Mouse (Mus musculus): ENCODE measurements around the gene Rock2. TPM values are rescaled to one million over a fixed set of nuclear protein-coding genes. Genes with fewer than 3 reads are reported as not detected.

The Rock2 gene
- polyA plus RNA-seq, 1 experiment = 24.1 TPM

DNA sequence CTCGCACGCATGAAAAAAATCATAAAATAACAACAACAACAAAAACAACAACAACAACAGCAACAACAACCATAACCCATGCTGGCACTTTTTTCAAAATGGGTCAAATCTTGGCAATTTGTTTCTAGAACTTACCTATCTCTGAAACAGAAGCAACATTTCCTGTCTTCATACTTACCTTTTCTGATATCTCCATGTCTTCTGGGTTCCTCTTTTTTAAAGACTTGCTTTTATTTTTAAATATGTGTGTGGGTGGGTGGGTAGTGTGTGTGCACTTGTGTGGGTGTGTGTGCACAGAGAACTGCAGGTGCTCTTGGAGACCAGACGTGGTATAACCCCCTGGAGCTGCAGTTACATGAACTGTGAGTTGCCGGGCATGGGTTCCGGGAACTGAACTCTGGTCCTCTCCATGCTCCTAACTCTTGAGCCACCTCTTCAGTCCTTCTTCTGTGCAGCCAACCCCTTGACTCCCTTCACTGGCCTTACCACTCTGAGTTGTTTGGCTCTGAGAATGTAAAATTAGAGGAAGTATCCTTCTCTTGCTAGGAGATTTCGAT lies 129.9 kb downstream of the Rock2 start:
- TF ChIP-seq CTCF (IDR thresholded peaks at IDR 0.05; ENCODE audit: control insufficient read depth, insufficient read depth, low read length) = no peak
- no peak for TF ChIP-seq POLR2A (IDR thresholded peaks at IDR 0.05; ENCODE audit: borderline replicate concordance, control insufficient read depth, low read depth, low read length)
- H3K4me1 ChIP-seq (ENCODE audit: control insufficient read depth, insufficient read depth, low read length) = no peaks in the 10 kb centered on the region; the same call in 1 of the 2 replicates
- 69% methylated on average over 6 of the region's 6 CpGs for WGBS
- no peak overlapping the region for H3K4me3 ChIP-seq (replicated peaks; ENCODE audit: control insufficient read depth, low read depth, low read length)
- no peak overlapping the region for H3K27ac ChIP-seq (ENCODE audit: control insufficient read depth, insufficient read depth, low read depth, low read length, poor library complexity)

GRCm38 (mm10) chr12:17032694-17033463 lies 138.2 kb downstream of the Rock2 start:
- Histone ChIP-seq H3K4me3 (replicated peaks; ENCODE audit: control insufficient read depth, low read depth, low read length) (peak overlapping the region; percentile 53), H3K4me1 (ENCODE audit: control insufficient read depth, insufficient read depth, low read length) (no peaks in the 10 kb centered on the region), H3K27ac (ENCODE audit: control insufficient read depth, insufficient read depth, low read depth, low read length, poor library complexity) (no peak overlapping the region)
- peak; percentile 31 for TF ChIP-seq CTCF (IDR thresholded peaks at IDR 0.05; ENCODE audit: control insufficient read depth, insufficient read depth, low read length)
- no peak for TF ChIP-seq POLR2A (IDR thresholded peaks at IDR 0.05; ENCODE audit: borderline replicate concordance, control insufficient read depth, low read depth, low read length)
- WGBS = 20% methylated on average over 13 of the region's 13 CpGs

- Histone ChIP-seq H3K4me1 (ENCODE audit: control insufficient read depth, insufficient read depth, low read length) (no peaks in the 10 kb centered on the region), H3K27ac (ENCODE audit: control insufficient read depth, insufficient read depth, low read depth, low read length, poor library complexity) (no peak overlapping the region), H3K4me3 (replicated peaks; ENCODE audit: control insufficient read depth, low read depth, low read length) (no peak overlapping the region)
- no peak for TF ChIP-seq POLR2A (IDR thresholded peaks at IDR 0.05; ENCODE audit: borderline replicate concordance, control insufficient read depth, low read depth, low read length)
- no peak for TF ChIP-seq CTCF (IDR thresholded peaks at IDR 0.05; ENCODE audit: control insufficient read depth, insufficient read depth, low read length)
- 63% methylated on average over 9 of the region's 9 CpGs for WGBS
Measured at GRCm38 (mm10) chr12:17033464-17033841, 138.8 kb downstream of the Rock2 start.

- Histone ChIP-seq H3K4me1 (ENCODE audit: control insufficient read depth, insufficient read depth, low read length) (no peaks in the 10 kb centered on the region), H3K27ac (ENCODE audit: control insufficient read depth, insufficient read depth, low read depth, low read length, poor library complexity) (no peak overlapping the region), H3K4me3 (replicated peaks; ENCODE audit: control insufficient read depth, low read depth, low read length) (no peak overlapping the region)
- 78% methylated on average over 5 of the region's 5 CpGs for WGBS
- TF ChIP-seq CTCF (IDR thresholded peaks at IDR 0.05; ENCODE audit: control insufficient read depth, insufficient read depth, low read length) (no peak), POLR2A (IDR thresholded peaks at IDR 0.05; ENCODE audit: borderline replicate concordance, control insufficient read depth, low read depth, low read length) (no peak)
Measured at GRCm38 (mm10) chr12:17034671-17035070, 140.0 kb downstream of the Rock2 start.

DNA sequence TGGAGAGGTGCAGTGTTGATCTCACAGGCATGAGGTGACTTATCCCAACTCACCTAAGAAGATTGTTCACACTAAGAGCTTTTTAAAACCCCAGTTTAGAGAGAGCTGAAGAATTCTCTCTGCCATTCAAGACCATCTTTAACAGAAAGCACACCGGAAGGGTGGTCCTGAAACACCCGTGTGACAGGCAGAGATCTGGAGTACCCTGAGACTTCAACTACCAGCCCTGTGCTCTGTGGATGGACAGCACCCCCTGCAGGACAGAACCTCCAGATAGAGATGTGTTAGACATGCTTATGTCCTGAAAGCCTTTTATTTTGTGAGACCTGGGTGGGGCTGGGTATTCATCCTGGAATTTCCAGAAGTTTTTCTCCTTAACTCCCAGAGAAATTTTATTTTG lies 140.4 kb downstream of the Rock2 start:
- 61% methylated on average over 2 of the region's 2 CpGs for WGBS
- Histone ChIP-seq H3K27ac (ENCODE audit: control insufficient read depth, insufficient read depth, low read depth, low read length, poor library complexity) (no peak overlapping the region), H3K4me3 (replicated peaks; ENCODE audit: control insufficient read depth, low read depth, low read length) (no peak overlapping the region), H3K4me1 (ENCODE audit: control insufficient read depth, insufficient read depth, low read length) (no peaks in the 10 kb centered on the region)
- TF ChIP-seq POLR2A (IDR thresholded peaks at IDR 0.05; ENCODE audit: borderline replicate concordance, control insufficient read depth, low read depth, low read length) (no peak), CTCF (IDR thresholded peaks at IDR 0.05; ENCODE audit: control insufficient read depth, insufficient read depth, low read length) (peak; percentile 63)

GRCm38 (mm10) chr12:17036532-17036931 lies 141.8 kb downstream of the Rock2 start:
- 62% methylated on average over 9 of the region's 9 CpGs for WGBS
- Histone ChIP-seq H3K27ac (ENCODE audit: control insufficient read depth, insufficient read depth, low read depth, low read length, poor library complexity) (no peak overlapping the region), H3K4me1 (ENCODE audit: control insufficient read depth, insufficient read depth, low read length) (no peaks in the 10 kb centered on the region), H3K4me3 (replicated peaks; ENCODE audit: control insufficient read depth, low read depth, low read length) (no peak overlapping the region)
- TF ChIP-seq CTCF (IDR thresholded peaks at IDR 0.05; ENCODE audit: control insufficient read depth, insufficient read depth, low read length) (no peak), POLR2A (IDR thresholded peaks at IDR 0.05; ENCODE audit: borderline replicate concordance, control insufficient read depth, low read depth, low read length) (no peak)

DNA sequence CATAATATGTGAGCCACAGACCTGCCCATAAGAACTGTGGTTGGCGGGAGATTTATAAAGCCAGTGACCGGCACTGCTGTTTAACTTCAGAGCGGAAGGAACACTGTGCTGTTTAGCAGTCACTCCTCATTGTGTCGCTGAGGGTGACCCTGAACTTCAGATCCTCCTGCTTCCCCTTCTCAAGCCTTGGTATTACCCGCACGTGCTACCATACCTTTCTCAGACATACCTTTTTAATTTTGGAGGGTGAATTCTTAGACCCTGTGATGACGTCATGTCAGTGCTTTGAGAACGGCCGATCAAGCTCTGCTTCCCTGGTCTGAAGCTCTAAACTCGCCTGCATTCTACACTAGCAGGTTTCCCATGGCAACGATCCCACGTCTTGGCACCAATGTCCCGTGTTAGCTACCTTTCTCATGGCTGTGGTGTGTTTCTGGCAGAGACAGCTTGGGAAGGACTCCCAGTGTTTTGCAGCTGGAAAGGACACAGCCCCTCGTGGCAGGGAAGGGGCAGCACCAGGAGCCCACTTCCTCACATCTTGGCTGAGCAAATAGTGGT lies 142.4 kb downstream of the Rock2 start:
- TF ChIP-seq CTCF (IDR thresholded peaks at IDR 0.05; ENCODE audit: control insufficient read depth, insufficient read depth, low read length) (no peak), POLR2A (IDR thresholded peaks at IDR 0.05; ENCODE audit: borderline replicate concordance, control insufficient read depth, low read depth, low read length) (no peak)
- WGBS = 51% methylated on average over 14 of the region's 14 CpGs
- Histone ChIP-seq H3K4me3 (replicated peaks; ENCODE audit: control insufficient read depth, low read depth, low read length) (no peak overlapping the region), H3K27ac (ENCODE audit: control insufficient read depth, insufficient read depth, low read depth, low read length, poor library complexity) (no peak overlapping the region), H3K4me1 (ENCODE audit: control insufficient read depth, insufficient read depth, low read length) (no peaks in the 10 kb centered on the region)

Other genes with a start within 250 kb of the Rock2 start
- gene Ntsr2, start 241.5 kb upstream of the Rock2 start, polyA plus RNA-seq (2011; ENCODE audit: insufficient read depth, insufficient read length, low replicate concordance, missing spikeins) = not detected in 2 replicates
- gene Greb1, start 94.0 kb upstream of the Rock2 start, polyA plus RNA-seq (2011; ENCODE audit: insufficient read depth, insufficient read length, low replicate concordance, missing spikeins) = not detected in 2 replicates
- gene E2f6, start 83.9 kb upstream of the Rock2 start, polyA plus RNA-seq (2011; ENCODE audit: insufficient read depth, insufficient read length, low replicate concordance, missing spikeins) = 9.1 and 9.9 TPM in 2 replicates
- 9.8 and 14.7 TPM in 2 replicates for gene Pqlc3, start 105.5 kb downstream of the Rock2 start, polyA plus RNA-seq (2011; ENCODE audit: insufficient read depth, insufficient read length, low replicate concordance, missing spikeins)
- gene 2410004P03Rik, start 116.8 kb downstream of the Rock2 start, polyA plus RNA-seq (2011; ENCODE audit: insufficient read depth, insufficient read length, low replicate concordance, missing spikeins) = 0.29 and 0.57 TPM in 2 replicates

Measured in bone marrow, adult 2 months (tissue).